Mouse (Mus musculus) adipocyte (in vitro differentiated cells): ENCODE measurements at regions not wholly inside any gene's neighbourhood (a gene's known extent, or its start where the extent isn't known, plus 50 kb on each side); places are given as distances from the start of the nearest gene placed in this dataset.

Source experiments
- DNase-seq: peaks from one replicate; pipeline ENCODE4 v3.0.0-alpha.2; 2016; ENCODE audit warnings: low spot score

DNA sequence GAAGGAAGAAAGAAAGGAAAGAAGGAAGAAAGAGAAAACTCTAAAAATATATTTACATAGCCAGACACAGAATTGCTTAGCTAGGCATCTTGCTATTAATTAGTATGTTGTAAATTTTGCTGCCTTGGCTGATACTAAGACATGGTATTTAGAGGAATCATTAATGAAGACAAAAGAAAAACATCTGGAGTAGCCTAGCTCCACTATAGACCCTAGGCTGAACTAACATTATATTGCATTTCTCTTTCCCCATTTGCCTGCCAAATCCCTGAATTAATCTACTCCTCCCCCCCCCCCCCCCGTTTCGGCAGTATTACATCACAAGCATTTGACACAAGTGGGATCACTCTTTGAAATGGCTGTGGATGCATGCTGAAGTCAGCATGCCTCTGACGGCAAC is 206.1 kb upstream of the Tet2 start:
- no peak for DNase-seq

DNA sequence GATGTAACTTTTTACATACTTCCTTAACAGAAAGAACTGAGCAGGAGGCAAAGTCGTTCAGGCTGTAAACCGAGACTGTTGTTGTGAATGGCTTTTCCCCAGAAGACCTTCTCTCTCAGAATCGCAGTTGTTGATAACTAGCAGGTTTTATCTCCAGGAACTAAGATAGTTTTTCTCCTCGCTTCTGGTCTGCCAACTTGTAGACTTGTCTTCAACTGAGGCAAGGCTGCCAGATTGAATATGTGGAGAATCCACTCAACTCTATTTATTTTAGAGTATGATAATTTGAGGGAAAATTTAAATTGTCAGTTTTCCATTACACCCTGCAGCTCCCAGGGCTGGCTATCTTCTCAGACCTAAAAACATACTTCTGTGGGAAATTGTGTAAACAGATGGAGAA is 206.6 kb upstream of the Tet2 start:
- no peak for DNase-seq

DNA sequence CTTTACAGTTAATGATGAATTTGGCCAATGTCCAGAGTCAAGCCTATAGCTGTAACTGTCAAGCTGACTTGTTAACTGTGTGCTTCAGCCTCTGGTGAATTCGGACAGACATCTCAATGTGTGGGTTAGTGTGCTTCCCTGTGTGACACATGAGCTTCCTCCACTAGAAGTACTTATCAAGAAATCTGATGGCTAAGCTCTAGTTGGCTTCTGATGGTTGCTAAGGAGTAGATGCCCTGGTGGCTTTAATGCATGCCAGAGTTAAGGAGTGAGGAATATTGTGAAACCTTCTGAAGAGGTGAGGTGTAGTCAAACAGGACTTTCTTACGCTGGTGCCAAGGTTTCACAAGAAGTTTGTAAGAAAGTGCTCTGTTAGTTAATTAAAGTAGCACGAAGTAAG is 208.1 kb upstream of the Tet2 start:
- DNase-seq, result no peak

DNA sequence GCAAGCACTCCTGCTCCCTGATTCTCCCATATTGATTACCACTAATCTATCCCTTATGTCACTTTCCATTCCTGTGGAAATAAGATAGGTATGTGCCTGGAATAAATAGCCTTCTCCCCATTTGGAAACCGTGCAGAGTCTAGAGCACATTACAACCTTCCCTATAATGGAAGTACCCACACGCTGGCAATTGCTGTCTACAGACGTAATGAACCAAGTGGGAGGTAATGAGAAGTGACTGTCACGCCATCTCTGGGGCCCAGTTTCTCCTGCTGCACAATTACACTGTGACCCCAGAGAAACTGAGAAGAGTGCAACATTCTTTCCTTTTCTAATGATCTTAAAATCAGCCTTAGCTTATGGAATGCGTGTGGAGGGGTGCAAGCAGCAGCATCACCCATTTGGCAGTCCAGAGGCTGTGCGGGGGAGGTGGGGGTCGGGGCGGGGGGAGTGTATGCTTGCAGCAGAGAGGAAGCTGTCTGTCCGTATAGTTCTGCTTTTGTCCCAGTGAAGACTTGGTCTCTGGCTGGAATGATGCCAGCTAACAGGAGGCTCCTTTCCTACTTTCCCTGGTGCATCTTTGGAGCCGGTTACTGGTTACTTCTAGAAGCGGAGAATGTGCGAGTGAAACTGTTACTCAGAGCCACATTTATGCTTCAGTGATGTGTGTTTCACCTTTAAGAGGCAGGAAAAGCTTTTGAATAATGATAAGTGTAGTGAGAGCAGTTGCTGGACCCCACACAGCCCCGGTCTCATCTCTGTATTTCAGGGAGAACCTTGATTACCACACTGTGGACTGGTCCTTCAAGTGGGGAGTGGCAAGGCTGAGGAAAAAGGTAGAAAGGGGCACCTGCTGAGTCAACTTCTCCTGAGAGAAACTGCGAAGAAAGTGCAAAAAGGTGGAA is 209.3 kb upstream of the Tet2 start:
- DNase-seq, result no peak

DNA sequence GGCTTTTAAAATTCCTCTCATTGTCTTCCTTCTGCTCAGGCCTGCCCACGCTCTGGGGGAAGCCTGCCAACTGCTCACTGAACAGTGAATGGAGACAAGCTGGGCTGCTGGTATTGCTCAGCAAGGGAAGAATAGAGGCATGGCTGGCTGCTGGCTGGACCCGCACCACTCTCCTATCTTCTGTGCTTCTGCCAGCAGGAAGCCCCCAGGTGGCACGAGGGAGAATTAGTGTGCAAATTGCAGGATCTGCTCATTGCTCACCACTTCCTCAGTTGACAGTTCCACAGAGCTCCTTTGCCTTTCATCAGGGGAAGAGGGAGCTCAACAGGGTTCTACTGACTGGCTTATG is 209.9 kb upstream of the Tet2 start:
- peak; percentile 7 for DNase-seq

DNA sequence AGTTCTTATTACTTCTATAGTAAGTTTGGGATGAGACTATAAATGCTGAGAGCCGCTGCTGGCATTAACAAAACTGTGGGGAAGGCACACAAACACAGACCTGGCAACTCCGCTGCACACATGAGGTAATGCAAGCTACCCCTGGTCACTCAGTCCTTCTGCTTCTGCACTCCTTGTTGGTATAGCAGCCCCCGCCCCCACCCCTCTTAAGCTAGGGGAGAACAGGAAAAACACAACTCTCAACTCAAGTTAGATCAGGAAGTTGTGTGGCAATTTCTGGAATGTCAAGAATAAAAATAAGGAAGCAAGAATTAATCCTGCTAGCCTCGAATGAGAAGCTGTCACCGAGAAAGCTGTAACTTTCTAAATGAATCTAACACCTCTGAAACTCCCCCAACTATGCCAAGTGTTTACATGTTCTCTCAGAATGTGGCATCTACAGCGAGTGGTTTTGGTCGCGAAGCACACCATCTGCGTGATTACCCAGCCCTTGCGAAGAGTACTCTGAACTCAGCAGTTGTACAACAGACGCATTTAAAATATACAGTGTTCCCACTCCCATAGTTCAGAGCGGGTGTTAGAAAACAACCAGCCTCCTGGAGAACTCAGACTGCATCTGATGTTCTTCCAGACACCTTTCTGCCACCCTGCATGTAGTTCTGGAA is 212.9 kb upstream of the Tet2 start:
- no peak for DNase-seq

DNA sequence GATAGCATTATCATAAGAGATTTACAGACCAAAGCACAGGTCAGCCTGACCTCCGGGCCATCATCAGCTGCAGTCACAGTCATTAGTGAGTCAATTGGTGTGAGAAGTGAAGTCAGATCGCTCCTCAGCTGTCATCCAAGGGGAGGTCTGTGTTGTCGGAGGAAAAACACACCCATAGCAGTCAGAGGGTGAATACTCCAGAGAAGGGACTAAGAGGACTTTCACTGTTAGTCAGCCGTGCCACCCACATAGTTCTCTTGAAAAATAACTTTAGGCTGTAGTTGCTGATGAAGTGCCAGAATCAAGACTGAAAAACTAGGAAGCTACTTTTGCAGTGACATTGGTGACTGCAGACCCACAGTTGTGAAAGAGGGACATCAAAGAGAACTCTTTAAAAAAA is 213.5 kb upstream of the Tet2 start:
- no peak for DNase-seq

DNA sequence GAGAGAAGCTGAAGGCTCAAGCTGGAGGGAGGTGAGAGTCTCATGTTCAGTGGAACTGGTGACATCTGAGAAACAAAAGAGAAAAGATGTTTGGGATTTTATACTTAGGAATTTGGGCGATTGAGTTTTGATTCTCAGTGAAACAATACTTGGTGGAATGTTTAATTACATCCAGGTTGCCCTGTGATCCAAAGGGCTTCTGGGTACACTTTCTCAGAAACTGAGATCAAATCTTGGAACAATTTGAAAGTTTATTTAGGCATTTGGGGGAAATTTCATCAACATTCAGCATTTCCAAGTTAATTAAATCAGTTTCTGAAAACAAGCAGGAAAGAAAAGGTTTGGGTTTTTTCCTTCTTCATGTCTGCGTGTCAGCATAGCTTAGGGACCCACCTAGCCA is 214.7 kb upstream of the Tet2 start:
- no peak for DNase-seq

DNA sequence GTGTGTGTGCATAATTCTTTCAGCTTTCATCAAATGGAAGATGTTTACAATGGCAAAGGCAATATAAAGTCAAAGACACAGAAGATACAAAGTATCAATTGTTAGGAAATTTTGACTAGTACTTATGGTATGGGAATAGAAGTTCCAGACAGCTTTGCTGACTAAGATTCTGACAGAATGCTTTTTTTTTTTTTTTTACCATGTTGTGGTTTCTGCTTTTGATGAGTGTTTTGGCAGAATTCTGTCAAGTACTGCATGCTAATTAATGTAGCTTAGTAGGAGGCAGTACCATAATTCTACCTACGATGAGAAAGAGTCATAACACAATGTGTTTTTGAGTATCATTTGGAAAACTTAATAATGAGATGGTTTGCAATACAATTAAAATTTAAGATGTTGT is 215.3 kb upstream of the Tet2 start:
- no peak for DNase-seq

DNA sequence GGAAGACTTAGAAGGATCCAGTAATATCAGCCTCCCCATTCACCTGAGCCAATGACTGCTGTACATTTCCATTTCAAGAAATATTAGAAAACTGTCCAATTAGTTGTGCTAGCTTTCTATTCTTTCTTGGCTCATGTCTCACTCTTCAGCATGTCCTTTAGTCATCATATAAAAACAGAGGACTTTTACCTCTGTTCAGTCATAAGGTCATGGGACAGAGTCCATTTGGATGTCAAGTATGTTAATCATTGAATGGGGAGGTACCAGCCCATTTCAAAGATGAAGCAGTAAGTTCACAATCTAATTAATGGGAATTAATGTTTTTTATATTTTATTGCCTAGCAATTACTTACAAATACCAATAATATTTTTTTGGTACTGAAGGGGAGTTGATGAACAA is 218.8 kb upstream of the Tet2 start:
- DNase-seq, result no peak

DNA sequence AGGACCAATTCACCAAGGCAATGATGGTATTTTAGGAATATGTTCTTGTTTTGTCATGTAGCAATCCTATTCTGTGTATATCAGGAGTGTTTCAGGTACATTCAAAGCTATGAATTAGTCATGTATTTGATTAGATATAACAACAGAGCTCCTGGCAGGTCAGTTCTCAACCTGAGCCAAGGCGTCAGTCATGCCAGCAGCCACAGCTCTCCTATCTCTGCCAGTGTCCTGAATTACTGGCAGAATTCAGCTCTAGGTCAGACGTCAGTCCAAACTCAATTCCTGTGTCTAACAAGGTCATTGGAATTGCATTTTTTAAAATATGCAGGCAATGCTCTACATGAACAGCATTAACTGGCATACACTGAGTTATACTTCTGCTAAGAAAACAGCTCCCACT is 228.6 kb upstream of the Tet2 start:
- DNase-seq, result no peak

DNA sequence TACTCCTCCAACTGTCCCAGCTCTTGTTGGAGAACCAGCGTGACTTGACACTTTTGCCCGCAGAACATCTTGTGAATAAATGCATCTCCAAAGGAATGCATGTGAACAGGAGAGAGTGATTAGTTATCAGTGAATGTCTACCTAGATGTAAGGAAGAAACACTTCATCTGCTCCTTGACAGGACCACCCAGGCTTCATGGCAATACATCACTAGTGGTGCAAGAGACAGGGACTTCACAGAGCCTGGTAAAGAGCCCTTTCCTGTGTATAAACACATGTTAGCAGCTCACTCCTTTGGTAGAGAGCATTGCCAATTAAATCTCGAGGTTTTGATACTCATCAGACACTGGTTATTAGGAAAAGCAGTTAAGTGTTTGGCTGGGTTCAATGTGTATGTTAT is 229.3 kb upstream of the Tet2 start:
- no peak for DNase-seq

DNA sequence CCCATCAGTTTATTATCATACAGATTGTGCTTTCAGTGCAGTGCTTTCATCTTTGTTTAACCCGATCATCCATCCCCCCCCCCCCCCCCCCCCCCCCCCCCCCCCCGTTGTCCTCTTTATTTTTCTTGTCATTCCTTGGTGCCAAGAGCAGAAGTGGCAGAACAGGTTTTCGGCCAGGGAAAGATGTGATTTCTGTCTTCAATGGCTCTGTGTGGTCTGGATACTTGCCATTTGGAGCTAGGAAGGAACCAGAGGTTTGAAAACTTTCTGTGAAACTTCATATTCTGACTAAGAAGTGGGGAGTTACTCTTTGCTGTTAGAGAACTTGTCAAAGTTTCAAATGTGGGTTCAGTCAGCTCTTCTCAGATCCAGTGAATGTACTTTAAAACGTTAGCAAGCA is 231.1 kb upstream of the Tet2 start:
- DNase-seq, result no peak

DNA sequence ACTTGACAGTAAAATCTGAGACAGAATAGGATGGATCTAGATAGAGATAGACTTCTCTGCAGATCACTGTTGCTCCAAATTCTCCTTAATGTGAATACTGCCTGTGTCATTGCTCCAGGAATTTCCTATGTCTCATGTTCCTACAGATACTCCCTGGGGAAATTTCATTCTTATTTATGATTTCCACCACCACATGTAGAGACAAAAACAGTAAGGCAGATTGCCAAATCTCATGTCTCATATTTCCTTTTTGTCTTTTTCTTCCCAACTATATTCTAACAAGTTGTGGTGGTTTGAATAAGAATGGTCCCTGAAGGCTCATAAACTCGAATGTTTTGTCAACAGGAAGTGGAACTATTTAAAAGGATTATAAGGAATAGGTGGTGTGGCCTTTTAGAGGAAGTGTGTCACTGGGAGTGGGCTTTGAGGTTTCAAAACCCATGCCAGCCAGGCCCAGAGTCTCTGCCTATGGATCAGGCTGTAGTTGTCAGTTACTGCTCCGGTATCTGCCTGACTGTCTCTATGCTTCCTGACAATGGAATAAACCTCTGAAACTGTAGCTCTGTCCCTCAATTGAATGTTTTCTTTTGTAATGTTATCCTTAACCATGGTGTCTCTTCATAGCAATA is 234.3 kb upstream of the Tet2 start:
- no peak for DNase-seq

DNA sequence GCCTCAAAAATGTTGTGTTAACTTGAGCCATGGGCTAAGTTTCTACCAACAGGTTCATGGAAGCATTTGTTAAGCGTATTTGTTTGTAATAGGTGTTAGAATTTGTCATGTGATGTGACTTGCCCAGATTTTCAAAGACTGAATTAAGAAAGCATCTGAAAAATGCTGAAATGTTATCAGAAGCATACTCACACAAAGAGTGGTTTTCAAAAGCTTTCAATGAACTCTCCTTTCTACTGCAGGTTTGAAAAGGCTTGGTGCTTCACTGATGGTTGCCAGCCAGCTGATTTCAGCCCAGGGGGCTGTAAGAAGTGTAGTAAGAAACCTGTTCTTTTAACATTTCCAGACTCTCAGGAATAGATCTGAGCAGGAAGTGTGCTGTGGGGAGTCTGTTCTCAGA is 238.1 kb upstream of the Tet2 start:
- no peak for DNase-seq

DNA sequence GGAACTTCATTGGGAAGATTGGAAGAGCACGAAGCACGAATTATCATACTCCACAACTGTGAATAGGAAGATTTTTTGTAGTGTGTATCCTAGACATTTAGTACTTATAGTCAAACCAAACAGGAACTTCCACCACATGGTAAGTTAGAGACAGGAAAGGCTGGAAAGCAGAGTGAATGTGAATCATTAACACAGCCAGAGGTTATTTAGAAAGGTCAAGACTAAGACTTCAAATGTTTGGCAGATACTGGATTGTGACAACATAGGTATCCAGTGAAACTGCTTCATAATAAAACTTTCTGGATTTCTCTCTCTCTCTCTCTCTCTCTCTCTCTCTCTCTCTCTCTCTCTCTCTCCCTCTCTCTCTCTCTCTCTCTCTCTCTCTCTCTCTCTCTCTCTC is 246.4 kb upstream of the Tet2 start:
- DNase-seq, result no peak

DNA sequence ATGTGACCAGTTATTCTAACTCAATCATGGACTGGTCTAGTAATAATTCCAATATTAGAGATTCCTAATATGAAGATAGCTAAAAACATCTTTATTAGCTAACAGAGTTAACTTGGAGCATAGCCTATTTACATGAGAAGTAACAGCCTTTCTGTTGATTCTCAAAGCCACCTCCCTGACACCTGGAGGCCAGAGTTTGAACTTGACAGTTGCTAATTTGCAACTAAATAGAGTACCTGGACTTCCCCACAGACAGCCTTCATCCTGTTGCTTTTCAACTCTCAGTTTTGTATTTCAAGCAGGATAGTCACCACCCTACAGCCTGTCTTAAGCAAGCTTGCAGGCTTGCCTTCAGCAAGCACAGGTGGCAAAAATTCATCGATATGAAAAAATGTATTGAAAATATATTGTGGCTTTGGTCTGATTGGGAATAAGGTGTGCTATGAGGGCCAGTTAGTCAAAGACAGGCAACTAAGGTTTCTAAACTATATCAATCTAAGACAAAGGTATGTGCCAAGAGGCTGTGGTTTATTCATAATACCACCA is 264.1 kb upstream of the Tet2 start:
- DNase-seq, result no peak

DNA sequence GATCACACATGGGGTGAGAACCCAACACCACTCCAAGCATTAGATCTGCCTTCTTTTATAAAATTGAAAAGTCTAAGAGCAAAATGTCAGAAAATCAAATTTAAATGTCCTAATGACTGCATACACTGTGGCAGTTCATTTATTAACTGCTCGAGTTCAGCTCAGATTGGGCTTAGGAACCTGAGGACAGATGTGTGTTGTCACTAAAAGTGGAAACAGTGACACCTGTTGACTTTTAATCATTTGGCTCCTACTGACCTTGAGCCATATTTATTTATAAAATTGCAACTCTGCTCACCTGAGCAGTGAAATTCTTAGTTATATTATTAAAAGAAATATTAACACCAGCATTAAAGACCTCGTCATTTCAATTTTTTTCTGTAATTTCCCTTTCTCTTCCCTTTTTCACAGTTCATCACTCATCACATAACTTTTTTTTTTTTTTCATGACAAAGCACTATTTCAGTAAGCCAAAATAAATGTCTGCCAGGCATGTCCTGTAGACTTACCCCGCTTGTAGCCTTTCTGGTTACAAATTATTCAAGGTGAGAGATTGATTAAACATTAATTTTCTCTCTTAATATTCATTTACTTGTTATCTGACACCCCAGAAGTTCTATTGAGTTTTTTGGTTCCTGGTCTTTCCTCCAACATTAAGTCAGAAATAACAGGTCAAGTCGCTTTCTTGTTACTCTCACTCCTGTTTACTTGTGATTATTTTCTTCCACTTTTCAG is 274.2 kb upstream of the Tet2 start:
- no peak for DNase-seq

DNA sequence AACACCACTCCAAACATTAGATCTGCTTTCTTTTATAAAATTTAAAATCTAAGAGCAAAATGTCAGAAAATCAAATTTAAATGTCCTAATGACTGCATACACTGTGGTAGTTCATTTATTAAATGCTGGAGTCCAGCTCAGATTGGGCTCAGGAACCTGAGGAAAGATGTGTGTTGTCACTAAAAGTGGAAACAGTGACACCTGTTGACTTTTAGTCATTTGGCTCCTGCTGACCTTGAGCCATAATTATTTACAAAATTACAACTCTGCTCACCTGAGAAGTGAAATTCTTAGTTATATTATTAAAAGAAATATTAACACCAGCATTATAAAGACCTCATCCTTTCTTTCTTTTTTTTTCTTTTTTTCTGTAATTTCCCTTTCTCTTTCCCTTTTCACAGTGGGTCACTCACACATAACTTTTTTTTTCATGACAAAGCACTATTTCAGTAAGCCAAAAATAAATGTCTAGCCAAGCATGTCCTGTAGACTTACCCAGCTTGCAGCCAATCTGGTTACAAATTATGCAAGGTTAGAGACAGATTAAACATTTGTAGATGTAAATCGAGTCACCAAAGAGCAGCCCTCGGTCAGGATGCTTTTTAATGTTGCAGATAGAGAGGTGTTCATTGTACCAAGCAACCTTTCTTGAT is 288.9 kb upstream of the Tet2 start:
- no peak for DNase-seq

DNA sequence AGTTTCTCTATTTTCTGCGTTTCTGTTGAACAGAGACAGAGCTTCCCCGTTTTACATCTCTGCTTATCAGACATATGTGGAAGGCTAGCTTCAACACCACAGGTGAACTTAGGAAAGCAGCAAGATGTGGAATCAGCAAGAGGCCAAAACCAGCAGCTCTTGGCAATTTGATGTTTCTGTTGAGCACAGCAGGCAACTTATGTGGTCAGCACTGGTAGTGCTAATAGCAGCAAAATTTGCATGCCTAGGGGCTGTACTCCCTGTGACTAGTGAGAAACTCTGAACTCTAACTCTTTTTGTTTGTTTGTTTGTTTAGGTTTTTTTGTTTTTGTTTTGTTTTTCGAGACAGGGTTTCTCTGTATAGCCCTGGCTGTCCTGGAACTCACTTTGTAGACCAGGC is 289.5 kb upstream of the Tet2 start:
- no peak for DNase-seq

DNA sequence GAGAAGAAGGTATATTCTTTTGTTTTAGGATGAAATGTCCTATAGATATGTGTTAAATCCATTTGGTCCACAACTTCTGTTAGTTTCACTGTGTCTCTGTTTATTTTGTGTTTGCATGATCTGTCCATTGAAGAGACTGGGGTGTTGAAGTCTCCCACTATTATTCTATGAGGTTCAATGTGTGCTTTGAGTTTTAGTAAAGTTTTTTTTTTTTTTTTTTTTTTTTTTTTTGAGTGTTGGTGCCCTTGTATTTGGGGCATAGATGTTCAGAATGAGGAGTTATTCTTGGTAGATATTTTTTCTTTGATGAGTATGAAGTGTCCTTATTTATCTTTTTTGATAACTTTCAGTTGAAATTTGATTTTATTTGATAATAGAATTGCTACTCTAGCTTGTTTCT is 301.4 kb upstream of the Tet2 start:
- DNase-seq, result no peak

DNA sequence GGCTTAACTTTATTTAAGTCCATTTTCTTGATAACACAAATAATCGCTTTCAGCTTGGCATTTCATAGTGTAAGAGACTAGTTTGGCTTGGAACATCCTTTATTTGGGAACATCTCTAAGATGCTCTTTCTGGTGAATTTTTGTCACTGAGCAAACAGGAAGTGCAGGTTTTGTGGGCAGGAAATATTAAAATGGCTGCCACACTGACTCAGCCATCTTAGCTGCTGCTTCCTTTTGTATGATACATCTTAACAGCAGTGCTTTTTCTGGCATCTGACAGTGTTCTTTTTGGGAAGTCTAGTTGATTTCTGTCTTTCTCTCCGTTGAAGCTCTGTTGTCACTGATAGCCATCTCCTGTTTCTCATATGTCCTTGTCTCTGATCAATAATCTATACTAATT is 329.4 kb upstream of the Tet2 start:
- DNase-seq, result no peak
